Mouse (Mus musculus): ENCODE results near the gene Timp2.

DNA sequence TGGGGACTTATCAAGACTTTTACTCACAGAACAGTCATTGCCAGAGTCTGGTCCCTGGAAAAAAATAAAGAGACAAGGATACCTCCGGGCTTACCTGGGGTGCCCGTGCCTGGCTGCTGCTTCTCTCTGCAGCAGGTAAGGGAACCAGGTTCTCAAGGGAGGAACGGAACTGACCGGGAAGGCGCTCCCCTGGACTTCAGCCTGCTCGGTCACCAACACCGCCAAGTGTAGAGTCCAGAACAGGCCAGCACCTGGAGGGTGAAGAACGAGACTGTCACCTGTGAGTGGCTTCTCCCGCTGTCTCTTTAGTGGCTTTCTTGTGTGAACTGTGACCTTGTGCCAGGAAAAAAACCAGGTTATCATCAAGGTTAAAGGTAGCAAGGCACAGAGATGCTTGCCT, 68.0 kb downstream of the Timp2 start:
- no peak for TF ChIP-seq CTCF (IDR thresholded peaks at IDR 0.05; ENCODE audit: low read depth, low read length)
- no peak for TF ChIP-seq GATA1 (IDR thresholded peaks at IDR 0.05; ENCODE audit: borderline replicate concordance, low read length)
- TF ChIP-seq POLR2AphosphoS5 (IDR thresholded peaks at IDR 0.05; ENCODE audit: insufficient replicate concordance, low read depth, low read length) = no peak

Data from G1E (cell line).